Mouse (Mus musculus): ENCODE results near the gene Syf2.
"Not testable (repeated sequence)": the region's sequence is repeated elsewhere in the genome, so short reads cannot be mapped to it uniquely, and the experiment has no call there.

Syf2 gene

GRCm38 (mm10) chr4:134930684-134931481 is at the start of gene Syf2:
Gene Syf2 (plus strand): TSS chr4:134930898.
- peak; percentile 97 for DNase-seq (ENCODE audit: low read depth, low spot score)

DNA sequence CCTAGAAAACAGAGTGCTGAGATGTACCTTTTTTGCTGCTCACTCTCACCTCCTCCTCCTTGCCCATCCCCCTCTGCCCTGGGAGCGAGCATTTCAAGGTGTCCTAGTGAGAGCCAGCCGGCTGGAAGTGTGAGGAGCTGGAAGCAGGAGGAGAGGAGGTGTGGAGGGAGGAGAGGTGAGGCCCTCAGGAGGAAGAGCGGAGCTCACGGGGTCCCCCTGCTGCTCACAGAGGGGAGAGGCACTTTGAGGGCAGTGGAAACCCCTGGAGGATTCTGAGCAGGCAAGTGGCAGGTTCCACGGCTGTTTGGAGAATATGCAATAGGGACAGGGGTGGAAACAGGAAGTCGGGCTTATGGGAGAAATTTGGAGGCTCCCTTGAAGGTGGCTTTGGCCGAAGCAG is 47.4 kb upstream of the Syf2 start:
- DNase-seq (ENCODE audit: low read depth, low spot score) = peak; percentile 46

- DNase-seq (ENCODE audit: low read depth, low spot score) = no peak
Observed at GRCm38 (mm10) chr4:134883808-134884207, 46.9 kb upstream of the Syf2 start.

DNA sequence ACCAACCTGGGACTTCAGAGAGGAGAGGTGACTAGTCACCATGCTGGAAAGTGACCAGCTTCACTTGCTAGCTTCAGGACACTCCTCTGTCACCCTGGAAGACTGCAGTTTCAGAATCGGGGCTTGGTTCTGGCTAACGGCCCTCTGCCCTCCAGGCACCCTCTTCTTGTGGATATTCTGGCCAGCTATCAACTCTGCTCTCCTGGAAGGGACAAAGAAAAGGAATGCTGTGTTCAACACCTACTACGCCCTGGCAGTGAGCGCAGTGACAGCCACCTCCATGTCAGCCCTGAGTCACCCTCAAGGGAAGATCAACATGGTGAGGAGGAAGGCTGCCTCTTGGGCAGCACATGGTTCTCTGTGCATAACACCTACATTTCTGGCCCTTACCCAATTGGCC is 46.3 kb upstream of the Syf2 start:
- no peak for DNase-seq (ENCODE audit: low read depth, low spot score)

GRCm38 (mm10) chr4:134892096-134892495 is 38.6 kb upstream of the Syf2 start:
- DNase-seq (ENCODE audit: low read depth, low spot score) = no peak

DNA sequence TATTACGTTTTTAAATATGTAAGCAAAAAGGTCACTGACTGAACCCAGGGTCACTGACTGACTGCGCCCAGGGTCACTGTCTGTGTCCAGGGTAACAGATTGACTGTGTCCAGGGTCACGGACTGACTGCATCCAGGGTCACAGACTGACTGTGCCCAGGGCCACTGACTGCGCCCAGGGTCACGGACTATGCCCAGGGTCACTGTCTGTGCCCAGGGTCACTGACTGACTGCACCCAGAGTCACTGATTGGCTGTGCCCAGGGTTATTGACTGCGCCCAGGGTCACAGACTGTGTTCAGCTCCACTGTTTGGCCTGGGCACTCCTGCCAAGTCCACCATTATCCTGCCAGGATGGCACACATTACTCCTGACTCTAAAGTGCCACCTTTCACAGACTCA is 33.4 kb upstream of the Syf2 start:
- no peak for DNase-seq (ENCODE audit: low read depth, low spot score)

DNA sequence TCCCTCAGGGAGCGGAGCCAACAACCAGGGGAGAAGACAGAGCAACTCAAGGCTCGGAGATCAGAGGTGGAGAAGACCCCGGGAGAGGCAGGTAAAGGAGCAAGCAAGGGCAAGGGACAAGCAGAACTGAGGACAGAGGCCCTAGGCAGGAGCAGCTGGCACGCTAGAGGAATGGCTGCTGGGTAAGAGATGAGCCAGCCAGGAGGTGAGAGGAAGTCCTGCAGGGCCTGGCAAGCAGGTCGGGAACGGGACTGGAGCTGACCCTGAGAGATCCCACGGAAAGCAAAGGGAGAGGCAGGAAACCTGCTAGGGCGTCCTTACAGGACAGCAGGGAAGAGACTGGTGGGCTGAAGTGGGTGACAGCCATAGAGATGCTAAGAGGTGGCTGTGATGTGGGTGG is 29.6 kb upstream of the Syf2 start:
- no peak for DNase-seq (ENCODE audit: low read depth, low spot score)

DNA sequence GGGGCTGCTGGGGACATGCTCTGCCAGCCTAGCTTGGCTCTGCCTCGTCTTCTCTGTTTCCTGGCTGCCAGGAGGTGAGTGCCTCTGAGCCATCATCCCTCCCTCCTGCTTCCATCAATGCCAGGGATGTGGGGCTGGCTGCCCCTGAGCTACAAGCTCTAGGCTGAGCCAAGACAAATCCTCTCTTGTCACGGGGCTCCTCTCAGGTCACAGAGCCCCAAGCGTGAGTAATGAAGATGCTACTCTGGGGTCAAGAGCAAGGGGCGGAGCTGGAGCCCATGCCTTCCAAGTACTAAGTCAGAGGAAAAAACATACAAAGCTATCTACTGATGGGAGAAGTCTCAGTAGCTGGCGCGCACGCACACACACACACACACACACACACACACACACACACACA is 27.7 kb upstream of the Syf2 start:
- no peak for DNase-seq (ENCODE audit: low read depth, low spot score)

DNA sequence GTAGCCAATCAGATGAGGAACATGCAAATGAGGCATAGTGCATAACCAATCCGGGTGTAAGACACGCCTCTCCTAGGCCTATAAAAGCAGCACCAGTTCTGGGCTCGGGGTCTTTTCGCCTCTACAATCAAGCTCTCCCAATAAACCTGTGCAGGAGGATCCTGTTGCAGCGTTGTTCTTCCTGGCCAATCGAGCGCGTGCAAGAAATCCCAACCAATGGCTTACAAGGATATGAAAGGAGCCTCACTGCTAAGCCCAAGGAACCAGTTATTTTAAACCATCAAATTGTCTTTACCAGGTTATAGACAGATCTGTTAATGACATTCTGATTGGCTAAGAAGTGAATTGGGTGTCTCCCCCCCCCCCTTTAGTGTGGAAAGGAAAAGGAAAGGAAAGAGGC is 19.3 kb upstream of the Syf2 start:
- not testable (repeated sequence) for DNase-seq (ENCODE audit: low read depth, low spot score)

DNA sequence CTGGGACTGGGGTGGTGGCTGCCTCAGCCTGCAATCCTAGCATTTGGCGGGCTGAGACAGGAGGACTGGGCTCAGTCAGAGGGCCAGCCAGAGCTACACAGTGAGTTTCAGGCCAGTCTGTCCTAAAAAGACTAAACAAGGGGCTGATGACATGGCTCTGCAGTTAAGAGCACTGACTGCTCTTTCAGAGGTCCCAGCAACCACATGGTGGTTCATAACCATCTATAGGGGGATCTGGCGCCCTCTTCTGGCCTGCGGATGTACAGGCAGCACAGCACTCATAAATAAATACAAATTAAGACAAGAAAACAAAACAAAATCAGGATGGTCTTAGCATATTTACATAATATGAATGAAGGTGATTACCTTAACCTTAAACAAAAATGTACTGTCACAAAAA is 17.3 kb upstream of the Syf2 start:
- DNase-seq (ENCODE audit: low read depth, low spot score) = peak; percentile 70

GRCm38 (mm10) chr4:134914122-134914863 is 16.4 kb upstream of the Syf2 start:
- no peak for DNase-seq (ENCODE audit: low read depth, low spot score)

DNA sequence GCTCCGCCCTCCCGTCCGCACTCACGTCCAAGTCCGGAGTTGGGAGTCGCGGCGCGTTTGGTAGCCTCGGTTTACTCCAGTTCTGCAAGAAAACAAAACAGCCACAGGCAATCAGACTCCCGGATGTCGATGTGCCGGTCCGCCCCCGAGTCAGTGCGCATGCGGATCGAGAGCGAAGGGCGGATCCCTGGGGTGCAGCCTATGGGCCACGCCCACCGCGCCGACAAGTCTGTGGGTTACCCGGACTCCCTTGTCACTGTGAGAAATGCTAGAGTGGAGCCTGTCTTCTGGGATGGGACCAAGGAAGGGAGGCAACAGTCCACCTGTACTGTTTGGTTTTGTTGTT is 15.9 kb upstream of the Syf2 start, which contains the start of gene Tmem50a:
TSS of gene Tmem50a (minus strand) at position 161 of the 346 bp plus-strand sequence.
- peak; percentile 91 for DNase-seq (ENCODE audit: low read depth, low spot score)

DNA sequence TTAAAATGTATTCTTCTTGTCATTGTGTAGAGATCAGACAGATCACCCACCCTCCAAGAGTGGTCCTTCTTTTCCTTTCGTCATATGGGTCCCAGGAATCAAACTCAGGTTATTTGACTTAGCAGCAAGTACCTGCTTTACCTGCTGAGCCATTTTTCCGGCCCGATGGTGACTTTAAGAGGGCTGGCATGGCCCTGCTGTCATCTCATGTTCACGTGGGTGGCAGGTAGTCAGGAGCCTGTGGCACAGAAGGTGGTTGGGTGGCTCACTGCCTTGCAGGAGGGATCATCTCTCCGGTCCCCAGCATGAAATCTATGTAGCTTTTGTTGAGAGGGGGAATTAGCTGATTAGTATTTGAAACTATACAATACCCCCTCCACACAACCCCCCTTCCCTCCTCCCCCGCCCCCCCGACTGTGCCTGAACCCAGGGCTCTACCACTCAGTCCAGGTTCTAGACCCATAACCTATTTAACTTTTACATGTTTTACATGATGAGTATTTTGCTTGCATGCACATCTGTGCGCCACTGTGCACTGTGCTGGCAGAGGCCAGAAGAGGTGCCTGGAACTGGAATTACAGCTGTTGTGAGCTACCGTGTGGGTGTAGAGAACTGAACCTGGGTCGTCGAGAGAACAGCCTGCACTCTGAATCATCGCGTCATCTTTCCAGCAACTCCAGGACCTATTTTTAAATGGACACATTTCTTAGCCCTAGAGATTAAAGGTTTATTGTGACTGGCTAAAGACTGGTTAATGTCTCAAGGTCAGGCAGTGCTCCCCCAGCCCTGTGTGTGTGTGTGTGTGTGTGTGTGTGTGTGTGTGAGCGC is 15.3 kb upstream of the Syf2 start:
- DNase-seq (ENCODE audit: low read depth, low spot score) = no peak

DNA sequence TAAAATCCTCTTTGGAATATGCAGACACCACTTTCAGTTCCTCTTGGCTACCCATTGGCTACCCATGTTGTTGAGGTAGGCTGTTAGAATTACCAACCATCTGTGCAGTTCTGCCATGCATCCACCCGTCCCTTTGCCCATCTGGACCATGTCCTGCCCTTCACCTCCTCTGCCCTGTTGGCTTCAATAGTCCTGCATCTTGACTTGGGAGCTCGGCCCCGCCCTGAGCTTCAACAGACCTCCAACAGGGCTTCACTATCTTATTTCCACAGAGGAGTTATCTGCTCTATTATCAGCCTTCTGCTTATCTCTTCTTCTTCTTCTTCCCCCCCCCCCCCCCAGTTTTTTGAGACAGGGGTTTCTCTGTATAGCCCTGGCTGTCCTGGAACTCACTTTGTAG is 13.5 kb upstream of the Syf2 start:
- DNase-seq (ENCODE audit: low read depth, low spot score) = no peak

GRCm38 (mm10) chr4:134918381-134918780 is 12.3 kb upstream of the Syf2 start:
- no peak for DNase-seq (ENCODE audit: low read depth, low spot score)

DNA sequence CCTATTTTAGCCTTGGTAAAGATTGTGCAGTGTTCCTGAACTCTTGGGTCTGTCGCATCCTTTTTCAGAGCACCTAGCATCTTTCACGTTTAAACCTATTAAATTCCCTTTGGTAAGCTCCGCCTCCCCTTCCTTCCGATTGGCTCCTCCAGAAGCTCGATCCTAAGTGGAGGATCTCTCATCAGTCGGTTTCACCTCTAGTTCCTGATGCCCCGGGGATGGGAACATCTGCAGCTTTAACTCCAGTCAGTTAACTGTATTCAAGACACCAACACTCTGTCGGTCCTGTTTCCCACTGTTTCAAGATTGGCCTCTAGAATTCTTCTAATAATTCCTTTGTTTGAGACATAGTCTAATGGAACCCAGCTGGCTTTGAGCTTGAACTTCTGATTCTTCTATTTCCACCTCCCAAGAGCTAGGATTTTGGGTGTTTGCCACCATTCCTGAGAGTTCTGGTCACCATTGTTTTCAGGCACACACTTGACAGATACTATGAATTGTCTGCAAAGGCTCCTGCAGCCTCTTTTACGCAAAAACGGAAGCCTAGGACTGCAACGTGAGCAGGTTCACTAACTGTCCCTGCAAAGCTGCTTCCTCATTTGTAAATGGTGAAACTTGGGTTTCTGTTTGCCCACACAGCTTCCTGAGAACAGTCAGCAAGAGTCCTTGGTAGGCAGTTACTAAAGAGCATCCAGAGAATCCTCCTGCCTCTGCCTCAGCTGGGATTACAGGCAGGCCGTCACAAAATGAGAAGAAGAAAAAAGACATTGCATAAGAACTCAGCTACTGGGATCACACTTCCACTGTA is 10.8 kb upstream of the Syf2 start:
- no peak for DNase-seq (ENCODE audit: low read depth, low spot score)

- DNase-seq (ENCODE audit: low read depth, low spot score) = no peak
Observed at GRCm38 (mm10) chr4:134920631-134921030, 10.1 kb upstream of the Syf2 start.

GRCm38 (mm10) chr4:134921703-134922102 is 9.0 kb upstream of the Syf2 start:
- DNase-seq (ENCODE audit: low read depth, low spot score) = no peak

DNA sequence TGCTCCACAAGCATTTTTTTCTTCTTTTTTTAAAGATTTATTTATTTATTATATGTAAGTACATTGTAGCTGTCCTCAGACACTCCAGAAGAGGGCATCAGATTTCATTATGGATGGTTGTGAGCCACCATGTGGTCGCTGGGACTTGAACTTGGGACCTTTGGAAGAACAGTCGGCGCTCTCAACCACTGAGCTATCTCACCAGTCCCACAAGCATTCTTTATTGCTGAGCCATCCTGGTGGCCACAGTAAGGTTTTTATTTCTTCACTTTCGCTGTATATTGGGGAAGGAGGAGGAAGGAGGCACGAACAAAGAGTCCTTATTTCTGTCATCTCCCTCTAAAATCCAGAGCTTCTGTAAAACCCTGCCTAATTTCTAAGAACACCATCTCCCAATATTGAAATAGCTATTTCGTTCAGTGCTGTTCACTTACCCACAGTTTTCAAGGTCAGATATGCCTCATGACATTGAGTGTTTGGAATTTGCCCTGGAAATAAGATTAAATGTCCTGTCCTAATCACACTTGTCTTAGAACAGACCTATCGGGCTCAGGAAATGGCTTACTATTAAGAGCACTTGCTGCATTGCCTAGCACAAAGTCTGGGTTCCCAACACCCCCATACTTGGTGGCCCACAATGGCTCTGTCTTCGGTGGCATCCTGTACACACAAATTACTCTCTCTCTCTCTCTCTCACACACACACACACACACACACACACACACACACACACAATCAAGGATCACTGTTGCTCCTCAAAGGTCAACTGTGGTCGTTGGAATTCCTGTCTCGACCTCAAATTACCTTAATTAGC is 8.4 kb upstream of the Syf2 start:
- no peak for DNase-seq (ENCODE audit: low read depth, low spot score)

DNA sequence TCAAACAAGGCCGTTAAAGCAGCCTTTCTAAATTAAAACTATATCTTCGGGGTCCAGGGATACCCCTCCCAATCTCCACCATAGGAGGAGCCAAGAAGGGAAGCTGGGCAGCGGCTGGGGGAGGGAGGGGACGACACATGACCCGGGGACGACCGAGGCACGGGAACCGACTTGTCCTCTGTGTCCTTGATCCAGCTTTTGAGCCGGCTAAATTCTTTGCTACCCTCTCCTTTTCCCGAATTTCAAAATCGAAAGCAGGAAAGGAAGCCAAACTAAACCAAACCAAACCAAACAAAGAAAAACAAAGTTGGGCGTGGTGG is 7.8 kb upstream of the Syf2 start:
- peak; percentile 63 for DNase-seq (ENCODE audit: low read depth, low spot score)

All from mesoderm, embryonic 11.5 days (tissue).